Mouse (Mus musculus): ENCODE results near the gene Nrip2.

The Nrip2 gene

DNA sequence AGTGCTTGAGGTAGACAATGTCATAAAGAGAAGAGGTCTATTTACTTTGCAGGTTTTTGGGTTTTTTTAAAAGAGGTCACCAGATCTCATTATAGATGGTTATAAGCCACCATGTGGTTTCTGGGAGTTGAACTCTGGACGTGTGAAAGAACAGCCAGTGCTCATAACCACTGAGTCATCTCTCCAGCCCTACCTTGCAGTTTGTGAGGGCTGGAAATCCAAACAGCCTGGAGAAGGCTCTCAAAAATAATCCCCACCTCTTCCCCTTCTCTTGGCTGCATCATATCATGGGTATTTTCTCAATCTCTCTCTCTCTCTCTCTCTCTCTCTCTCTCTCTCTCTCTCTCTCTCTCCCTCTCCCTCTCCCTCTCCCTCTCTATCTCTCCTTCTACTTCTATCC lies 8.4 kb upstream of the Nrip2 start:
- ATAC-seq (ENCODE audit: insufficient number of reproducible peaks, low FRiP score, low TSS enrichment) = no peak

DNA sequence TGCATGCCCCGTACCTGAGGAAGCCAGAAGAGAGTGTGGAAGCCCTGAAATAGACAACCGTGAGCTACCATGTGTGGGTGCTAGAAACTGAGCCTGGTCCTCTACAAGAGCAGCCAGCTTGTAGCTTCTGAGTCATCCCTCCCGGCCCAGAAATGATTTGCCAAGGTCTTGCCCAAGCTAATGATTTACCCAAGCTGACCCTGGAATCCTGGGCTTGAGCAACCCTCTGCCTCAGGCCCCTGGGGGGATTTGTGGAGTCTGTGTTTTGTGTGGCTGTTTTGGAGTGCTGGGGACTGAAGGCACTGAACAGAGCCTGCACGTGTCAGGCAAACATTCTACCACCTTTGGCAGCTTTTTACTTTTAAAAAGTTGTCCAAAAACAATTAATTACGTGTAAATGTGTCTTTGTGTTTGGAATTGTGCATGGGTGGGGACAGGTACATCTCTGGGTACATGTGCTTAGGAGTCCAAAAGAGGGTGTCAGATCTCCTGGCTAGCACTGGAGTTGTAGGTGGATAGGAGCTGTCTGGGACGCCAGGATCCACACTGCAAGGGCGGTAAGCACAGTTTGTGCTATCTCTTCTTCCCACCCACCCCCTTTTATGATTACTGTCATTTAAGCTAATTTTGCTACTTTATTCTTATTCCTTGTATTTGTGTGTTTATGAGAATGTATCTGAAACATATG lies 1.4 kb upstream of the Nrip2 start:
- ATAC-seq (ENCODE audit: insufficient number of reproducible peaks, low FRiP score, low TSS enrichment) = no peak

DNA sequence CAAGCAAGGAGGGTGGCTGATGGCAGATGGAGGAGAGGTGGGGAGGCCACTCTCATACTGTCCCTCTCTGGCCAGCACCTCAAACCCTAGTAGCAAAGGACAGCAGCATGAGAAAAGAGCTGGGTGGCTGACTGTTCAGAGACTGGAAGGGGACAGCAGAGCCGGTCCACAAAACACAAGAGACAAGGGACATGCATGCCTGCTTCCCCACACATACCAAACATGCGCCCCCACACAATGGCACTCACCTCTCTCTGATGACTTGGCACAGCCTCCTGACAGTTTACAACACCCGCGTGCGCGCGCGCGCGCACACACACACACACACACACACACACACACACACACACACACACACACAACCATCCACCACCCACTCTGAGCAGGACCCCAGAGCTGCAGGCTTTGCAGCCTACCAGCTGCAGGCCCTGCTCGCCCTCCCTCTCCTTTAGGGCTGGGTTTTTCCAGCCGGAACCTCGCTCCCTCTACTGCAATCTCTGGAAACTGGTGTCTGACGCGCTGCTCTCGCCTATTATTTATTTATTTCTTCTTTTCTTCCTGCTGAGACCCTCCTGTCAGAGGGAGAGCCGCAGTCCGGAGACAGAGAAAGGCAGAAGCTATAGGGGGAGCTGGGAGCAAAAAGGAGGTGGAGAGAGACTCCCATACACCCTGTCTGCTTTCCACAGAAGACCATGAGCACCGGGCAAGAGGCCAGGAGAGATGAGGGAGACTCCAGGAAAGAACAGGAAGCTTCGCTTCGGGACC lies 507 bp downstream of the Nrip2 start:
- ATAC-seq (ENCODE audit: insufficient number of reproducible peaks, low FRiP score, low TSS enrichment) = peak; percentile 67

DNA sequence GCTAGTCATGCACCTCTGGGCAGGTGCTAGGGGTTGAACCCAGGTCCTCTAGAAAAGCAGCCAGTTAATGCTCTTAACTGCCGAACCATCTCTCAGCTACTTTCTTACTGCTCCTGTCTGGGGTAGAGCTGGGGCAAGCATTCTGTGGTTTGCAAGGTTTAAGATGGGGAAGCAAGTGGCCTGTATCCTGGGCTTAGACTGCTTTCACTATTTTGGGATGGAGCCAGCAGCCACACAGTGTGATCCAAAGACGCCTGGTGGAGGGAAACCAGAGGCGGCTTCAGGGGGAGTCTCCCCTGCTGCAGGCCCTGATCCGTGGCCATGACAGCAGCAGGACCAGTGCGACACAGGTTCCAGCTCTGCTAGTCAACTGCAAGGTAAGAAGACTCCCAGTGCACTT lies 5.6 kb downstream of the Nrip2 start:
- ATAC-seq (ENCODE audit: insufficient number of reproducible peaks, low FRiP score, low TSS enrichment) = no peak

DNA sequence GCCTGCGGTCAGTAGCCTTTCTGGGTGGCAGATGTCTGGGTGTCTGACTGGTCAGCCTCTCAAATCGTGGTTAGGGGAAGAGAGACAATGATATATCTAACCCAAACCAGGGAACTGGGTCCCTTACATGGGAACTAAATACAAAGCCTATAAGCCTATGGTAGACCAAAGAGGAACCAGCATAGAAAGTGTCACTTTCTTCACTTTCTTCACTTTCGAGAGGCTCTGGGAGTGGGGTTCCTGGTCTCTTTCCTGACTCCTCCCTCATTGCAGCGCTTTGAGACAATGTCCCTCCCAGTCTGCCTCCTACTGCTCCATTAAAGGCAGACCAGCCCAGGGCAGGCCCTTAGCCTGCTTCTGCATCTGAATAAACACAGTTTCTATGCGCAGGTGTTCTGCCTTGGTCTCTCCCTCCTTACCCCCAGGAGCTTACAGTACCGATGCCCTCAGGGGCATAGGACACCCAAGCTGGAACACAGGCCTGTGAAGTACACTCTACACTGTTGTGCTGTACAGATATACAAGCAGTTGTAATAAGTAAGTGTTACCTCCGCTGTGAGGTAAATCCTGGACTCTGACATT lies 9.5 kb downstream of the Nrip2 start:
- no peak for ATAC-seq (ENCODE audit: insufficient number of reproducible peaks, low FRiP score, low TSS enrichment)

DNA sequence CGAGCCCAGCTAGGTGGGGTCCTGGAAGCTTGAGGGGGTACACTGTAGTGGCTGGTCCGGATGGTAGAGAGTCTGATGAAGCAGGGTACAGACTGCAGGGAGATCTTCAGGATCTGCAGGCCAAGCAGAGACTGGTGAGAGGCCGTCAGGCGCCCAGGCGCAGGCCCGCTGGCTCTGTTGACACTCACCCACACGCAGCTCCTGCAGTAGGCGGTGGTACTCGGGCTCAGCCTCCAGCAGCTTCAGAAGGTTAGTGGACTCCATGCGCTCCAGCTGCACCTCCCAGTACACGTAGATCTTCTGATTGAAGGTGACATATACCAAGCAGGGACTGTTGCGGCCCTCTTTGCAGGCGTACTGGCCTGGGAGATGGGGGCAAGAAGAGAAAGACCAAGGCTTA lies 11.2 kb downstream of the Nrip2 start:
- no peak for ATAC-seq (ENCODE audit: insufficient number of reproducible peaks, low FRiP score, low TSS enrichment)

DNA sequence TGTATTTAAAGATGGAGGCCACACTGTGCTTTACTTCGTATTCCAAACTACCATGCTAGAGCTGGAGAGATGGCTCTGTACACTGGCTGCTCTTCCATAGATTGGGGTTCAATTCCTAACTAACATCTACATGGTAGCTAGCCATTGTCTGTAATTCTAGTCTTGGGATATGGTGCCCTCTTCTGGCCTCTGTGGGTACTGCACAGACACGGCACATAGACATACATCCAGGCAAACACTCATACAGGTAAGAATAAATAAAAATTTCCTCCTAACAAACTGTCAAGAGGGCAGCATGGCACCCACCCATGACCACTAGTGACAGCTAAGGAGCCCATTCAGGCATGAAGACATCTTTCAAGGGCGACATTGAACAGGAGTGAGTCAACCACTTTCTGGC lies 12.0 kb downstream of the Nrip2 start:
- ATAC-seq (ENCODE audit: insufficient number of reproducible peaks, low FRiP score, low TSS enrichment) = peak; percentile 36; the same call in 1 of the 2 replicates

DNA sequence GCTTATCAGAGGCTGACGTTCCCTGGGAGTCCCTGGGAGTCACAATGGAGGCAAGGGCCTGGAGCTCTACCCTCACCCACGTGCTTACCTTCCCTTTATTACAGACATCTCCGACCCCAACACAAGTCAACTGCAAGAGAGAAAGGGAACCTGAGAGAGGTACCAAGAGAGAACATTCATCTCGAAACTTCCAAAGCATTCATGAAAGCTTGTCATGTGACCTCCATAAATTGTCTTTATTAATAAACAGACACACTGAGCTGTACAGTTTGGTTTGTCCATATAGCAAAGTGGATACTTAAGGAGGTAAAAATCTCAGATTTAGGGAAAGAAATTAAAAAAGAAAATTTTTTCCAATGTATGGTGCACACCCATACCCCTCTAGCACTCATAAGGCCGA lies 17.1 kb downstream of the Nrip2 start:
- ATAC-seq (ENCODE audit: insufficient number of reproducible peaks, low FRiP score, low TSS enrichment) = no peak

DNA sequence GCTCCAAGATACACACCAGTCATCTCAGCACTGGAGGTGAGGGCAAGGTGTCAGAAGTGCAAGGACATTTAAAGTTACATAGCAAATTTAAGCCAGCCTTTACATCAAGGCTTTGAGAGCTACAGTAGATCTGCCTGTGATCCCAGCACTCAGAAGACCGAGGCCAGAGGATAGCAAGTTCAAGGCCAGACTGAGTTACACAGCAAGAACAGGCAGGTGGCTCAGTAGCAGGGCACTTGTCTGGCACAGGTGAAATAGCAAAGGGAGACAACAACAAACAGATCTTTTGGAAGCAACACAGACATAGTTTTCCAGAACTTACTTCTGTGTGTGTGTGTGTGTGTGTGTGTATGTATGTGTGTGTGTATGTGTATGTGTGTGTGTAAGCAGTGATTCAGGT lies 19.0 kb downstream of the Nrip2 start:
- ATAC-seq (ENCODE audit: insufficient number of reproducible peaks, low FRiP score, low TSS enrichment) = no peak

DNA sequence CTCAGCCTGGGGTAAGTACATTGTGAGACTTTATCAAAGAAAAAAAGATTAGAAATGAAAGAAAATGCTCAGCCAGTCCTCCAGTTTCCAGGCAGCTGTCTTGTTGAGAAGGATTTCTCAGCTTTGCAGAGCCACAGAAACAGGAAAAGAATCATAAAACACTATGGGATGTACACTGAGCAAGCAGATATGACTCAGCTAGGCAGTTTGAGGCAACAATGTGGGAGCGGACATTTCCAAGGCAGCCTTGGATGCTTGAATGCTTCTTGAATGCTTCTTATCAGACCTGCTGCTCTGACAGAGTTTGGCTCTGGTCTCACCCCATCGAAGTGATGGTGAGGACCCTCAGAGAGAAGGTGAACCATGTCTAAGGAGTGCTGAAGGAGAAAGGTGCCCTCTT lies 21.9 kb downstream of the Nrip2 start:
- no peak for ATAC-seq (ENCODE audit: insufficient number of reproducible peaks, low FRiP score, low TSS enrichment)

DNA sequence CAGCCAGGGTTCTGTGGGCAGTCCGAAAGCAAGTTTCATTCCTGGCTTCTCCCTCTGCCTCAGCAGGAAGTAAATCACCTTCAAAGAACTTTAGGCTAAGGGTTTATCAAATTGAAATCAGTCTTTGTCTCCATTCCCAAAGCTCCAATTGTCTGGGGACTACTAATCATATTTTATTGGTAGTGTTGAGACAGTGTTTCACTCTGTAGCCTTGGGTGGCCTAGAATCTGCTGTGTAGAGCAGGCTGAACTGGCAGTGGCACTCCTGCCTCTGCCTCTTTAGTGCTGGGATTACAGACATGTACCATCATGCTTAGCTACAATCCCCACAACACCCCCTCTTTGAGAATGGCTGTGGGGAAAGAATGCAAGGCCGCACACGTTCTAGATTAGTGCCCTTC lies 22.4 kb downstream of the Nrip2 start:
- no peak for ATAC-seq (ENCODE audit: insufficient number of reproducible peaks, low FRiP score, low TSS enrichment)

DNA sequence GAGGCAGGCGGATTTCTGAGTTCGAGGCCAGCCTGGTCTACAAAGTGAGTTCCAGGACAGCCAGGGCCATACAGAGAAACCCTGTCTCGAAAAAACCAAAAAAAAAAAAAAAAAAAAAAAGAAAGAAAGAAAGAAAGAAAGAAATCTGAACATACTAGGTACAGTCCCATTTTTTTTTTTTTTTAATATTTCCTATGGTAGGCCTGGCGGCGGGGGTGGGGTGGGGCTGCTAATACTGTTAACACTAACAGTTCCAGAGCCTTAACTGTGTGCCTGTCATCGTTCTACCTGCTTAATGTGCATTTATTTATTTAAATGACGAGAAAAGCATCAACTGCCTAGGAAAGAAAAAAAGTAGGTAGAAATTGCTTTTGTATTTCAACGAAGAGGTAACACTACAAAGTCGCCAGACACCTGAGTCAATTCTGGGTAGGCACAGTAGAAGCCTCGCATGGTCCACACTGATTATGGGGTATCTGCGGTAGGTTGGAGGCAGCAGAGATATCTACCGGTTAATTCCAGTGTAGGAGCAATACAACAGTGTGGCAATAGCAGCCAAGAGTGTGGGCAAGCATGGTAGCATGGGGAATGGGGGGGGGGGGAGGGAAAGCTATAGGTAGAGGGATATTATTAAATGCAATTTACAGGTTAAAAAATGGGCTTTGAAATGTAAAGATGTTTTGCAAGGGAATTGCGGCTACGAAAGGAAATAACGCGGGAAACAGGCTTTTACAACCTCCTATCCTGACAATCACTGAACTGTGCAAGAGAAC lies 24.6 kb downstream of the Nrip2 start:
- no peak for ATAC-seq (ENCODE audit: insufficient number of reproducible peaks, low FRiP score, low TSS enrichment)

DNA sequence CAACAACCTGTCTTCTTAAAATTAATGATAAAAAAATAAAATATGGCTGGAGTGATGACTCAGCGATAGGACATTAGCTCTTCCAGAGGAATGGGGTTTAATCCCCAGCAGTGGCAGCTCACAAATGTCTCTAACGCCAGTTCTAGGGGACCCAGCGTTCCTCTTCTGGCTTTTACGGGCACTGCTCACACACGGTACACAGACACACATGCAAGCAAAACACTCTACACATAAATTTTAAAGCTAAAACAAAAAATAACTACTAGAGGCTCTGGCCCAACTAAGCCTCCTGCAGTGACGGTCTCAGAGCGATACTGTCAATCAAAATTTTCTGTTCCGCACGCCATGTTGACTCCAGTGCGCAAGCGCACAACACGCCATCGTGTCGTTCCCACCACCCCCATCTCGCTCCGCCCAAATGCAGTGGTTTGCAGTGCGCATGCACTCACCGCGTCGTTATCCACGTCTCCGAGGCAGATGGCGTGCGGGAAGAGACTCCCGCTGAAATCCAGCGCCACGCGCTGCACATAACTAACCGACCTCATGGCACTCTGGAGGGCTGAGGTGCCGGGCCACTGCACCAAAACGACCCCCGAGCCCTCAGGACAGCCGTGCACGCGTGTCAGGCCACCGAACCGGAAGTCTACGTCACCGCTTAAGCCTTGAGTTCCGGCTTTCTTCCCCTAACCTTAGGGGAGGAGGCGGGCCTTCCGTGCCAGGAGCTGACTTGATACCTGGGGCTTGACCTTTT lies 25.3 kb downstream of the Nrip2 start, which contains the start of gene Itfg2:
TSS of gene Itfg2 (minus strand) at position 663 of the 751 bp plus-strand sequence.
- peak; percentile 92 for ATAC-seq (ENCODE audit: insufficient number of reproducible peaks, low FRiP score, low TSS enrichment)

DNA sequence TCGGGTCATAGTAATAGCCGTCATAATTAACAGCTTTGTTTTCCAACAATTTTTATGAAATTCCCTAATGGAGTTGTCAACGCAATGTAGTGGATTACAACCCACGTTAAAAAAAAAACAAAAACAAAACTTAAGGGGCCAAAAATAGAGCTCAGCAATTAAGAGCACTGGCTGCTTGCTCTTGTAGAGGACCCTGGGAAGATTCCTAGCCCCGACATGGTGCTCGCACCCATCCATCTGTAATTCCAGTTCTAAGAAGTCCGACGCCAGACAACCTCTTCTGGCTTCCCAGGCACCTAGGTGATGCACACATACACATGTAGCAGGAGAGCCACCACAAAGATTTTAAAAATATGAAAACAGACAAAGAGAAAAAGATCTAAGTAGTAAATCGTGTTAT lies 25.9 kb downstream of the Nrip2 start:
- no peak; the same call in 1 of the 2 replicates for ATAC-seq (ENCODE audit: insufficient number of reproducible peaks, low FRiP score, low TSS enrichment)

DNA sequence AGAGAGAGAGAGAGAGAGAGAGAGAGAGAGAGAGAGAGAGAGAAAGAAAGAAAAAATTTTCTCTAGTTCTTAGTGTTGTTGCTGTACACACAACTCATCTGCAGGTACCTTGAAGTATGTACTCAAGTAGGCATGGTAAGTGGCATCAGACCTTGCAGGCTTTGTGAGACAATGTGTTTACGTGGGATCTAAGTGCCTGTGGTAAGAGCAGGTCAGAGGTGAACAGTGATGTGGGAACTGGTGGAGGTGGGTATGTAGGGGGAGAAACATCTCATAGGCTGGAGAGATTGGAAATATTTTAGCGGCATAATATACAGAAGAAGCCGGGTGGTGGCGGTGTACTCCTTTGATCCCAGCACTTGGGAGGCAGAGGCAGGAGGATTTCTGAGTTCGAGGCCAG lies 28.5 kb downstream of the Nrip2 start:
- no peak for ATAC-seq (ENCODE audit: insufficient number of reproducible peaks, low FRiP score, low TSS enrichment)

DNA sequence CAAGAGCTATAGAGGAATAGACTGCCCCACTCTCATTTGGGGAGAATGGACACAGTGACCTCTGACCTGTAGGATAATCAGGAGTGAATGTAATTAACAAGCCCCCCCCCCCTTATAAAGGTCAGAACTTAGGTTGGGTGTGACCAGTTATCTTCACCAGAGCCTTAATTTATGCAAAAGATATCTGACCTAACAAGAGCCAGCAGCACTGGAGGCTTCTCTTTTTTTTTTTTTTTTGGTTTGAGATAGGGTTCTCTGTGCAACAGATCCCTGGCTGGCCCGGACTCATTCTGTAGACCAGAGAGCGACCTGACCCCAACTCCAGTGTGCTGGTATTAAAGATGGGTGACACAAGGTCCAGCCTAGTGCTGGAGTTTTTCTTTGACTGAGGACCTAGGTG lies 30.2 kb downstream of the Nrip2 start:
- no peak for ATAC-seq (ENCODE audit: insufficient number of reproducible peaks, low FRiP score, low TSS enrichment)

DNA sequence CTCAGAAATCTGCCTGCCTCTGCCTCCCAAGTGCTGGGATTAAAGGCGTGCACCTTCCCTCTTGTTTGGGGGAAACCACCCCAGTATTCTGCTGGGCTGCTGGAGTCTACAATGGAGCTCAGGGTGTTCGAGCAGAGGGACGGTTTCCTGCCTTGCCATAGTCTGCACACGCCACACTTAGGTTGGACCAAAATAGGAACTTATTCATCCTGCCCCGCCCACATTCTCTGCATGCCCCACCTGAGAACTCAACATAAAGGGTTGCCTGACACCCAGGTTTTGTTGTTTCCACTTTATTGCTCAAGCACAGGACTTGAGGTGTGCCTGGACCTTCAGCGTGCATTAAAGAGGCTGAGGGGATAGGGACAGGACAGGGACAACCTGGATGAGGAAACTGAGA lies 30.7 kb downstream of the Nrip2 start:
- no peak for ATAC-seq (ENCODE audit: insufficient number of reproducible peaks, low FRiP score, low TSS enrichment)

DNA sequence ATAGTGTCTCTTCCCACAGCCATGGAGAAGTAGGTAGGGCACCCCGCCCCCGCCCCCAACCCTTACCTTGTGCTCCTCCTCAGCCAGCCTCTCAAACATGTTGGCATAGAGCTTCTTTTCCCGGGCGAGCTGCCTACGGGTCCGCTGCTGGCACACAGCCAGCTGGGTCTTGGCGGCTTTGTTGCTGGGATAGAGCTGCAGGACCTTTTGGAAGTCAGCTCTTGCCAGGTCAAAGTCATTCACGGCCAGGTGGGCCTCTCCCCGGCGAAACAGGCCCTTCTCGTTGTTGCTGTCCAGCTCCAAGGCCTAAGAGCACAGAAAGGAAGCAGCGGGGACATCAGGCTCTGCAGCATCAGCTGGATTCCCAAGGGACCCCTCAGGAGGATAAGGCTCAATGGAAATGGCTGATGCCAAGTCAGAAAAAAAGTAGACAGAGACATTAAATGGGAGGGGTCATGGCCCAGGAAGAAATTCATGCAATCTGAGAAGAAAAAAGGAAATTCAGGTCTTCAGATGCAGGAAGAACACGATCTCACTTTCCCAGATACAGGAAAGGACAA lies 33.3 kb downstream of the Nrip2 start:
- peak; percentile 15; the same call in 1 of the 2 replicates for ATAC-seq (ENCODE audit: insufficient number of reproducible peaks, low FRiP score, low TSS enrichment)

DNA sequence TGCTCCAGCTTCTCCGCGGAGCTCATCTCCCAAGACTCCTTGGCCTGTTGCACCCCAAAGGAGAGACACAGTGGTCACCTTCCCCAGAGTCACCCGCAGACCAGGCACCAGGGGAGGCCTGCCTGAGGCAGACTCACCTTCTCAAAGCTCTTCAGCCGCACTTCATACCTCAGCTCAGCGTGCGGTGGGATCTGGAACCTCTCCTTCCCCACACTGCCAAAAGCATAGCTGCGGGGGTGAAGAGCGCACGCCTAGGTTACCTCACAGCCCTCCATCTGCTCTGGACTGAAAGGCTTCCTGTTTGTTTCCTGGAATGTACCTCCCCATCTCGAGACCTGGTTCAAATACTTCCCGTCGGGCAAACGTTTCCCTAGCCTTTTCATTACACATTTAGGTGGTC lies 34.5 kb downstream of the Nrip2 start:
- peak; percentile 19; the same call in 1 of the 2 replicates for ATAC-seq (ENCODE audit: insufficient number of reproducible peaks, low FRiP score, low TSS enrichment)

DNA sequence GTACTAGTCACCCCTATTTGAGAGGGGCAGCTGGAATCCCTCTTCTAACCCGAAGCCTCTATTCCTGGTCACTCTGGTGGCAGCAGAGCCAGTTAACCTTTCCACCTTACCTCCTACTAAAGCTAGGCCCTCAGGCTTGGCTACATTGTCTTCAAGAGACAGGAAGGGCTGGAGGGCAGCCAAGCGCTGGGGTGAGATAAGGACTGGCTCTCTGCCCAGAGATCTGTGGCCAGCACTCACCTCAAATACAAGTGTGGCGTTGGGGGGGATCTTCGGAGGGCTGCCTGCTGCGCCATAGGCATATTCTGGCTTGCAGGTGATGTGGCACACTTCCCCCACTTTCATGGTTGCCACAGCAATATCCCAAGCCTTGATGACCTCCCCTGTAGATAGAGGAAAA lies 36.4 kb downstream of the Nrip2 start:
- ATAC-seq (ENCODE audit: insufficient number of reproducible peaks, low FRiP score, low TSS enrichment) = no peak
